Mouse (Mus musculus) heart, postnatal 0 days (tissue): ENCODE data around the gene Cldn10. TPM values are rescaled to one million over a fixed set of nuclear protein-coding genes. Genes with fewer than 3 reads are reported as not detected.

ENCODE experiments used
- ATAC-seq: fragments of 200-750 bp; cut with Nextera tagmentation; 2 replicates; pipeline ENCODE4 v1.8.0; 2017; ENCODE audit warnings: low read depth, moderate number of reproducible peaks, moderate library complexity; ENCODE audit not compliant: insufficient read depth
- DNase-seq: peaks from one replicate; pipeline ENCODE4 v3.0.0-alpha.2; 2016; ENCODE audit warnings: low spot score
- H3K27ac ChIP-seq: fragments of 300-500 bp; sonication (generic); 2 replicates; pipeline ENCODE4 v1.5.1; 2014; ENCODE audit warnings: low read depth, mild to moderate bottlenecking
- H3K27me3 ChIP-seq: fragments of 300-500 bp; sonication (generic); 2 replicates; pipeline ENCODE4 v1.6.1; 2014; ENCODE audit warnings: low read length, mixed read lengths; ENCODE audit not compliant: control insufficient read depth, insufficient read depth
- H3K36me3 ChIP-seq: fragments of 300-500 bp; sonication (generic); replicated peaks from 2 replicates; pipeline ENCODE4 v1.6.1; 2014; ENCODE audit warnings: low read length, mixed read lengths; ENCODE audit not compliant: control insufficient read depth, insufficient read depth
- H3K4me1 ChIP-seq: fragments of 300-500 bp; sonication (generic); 2 replicates; pipeline ENCODE4 v1.6.1; 2014; ENCODE audit warnings: antibody characterized with exemption; ENCODE audit not compliant: control insufficient read depth, insufficient read depth
- H3K4me2 ChIP-seq: fragments of 300-500 bp; sonication (generic); 2 replicates; pipeline ENCODE4 v1.6.1; 2014; ENCODE audit warnings: low read depth, mild to moderate bottlenecking, low read length, moderate library complexity
- H3K4me3 ChIP-seq: fragments of 300-500 bp; sonication (generic); 2 replicates; pipeline ENCODE4 v1.5.1; 2014; ENCODE audit warnings: low read depth, low read length
- H3K9ac ChIP-seq: fragments of 300-500 bp; sonication (generic); replicated peaks from 2 replicates; pipeline ENCODE4 v1.6.1; 2014; ENCODE audit warnings: low read depth, low read length, mixed read lengths
- H3K9me3 ChIP-seq: fragments of 300-500 bp; sonication (generic); replicated peaks from 2 replicates; pipeline ENCODE4 v1.6.1; 2016; ENCODE audit warnings: low read length; ENCODE audit not compliant: control insufficient read depth
- CTCF ChIP-seq: IDR thresholded peaks from 2 replicates; pipeline ENCODE4 v1.5.1; 2016; ENCODE audit warnings: antibody characterized with exemption, control low read depth, low read depth
- EP300 ChIP-seq: IDR thresholded peaks from 2 replicates; pipeline ENCODE4 v1.6.1; 2016; ENCODE audit warnings: antibody characterized with exemption, low read depth
- WGBS: fragments of 180-500 bp; shearing (Covaris S2); extraction: QIAGEN DNeasy Blood & Tissue Kit; methylation state at CpG from one replicate; pipeline ENCODE4 v1.1.7; 2014; 5-methylcytosine and 5-hydroxymethylcytosine counted together
- polyA plus RNA-seq: library from polyadenylated mRNA; unstranded; fragments of >200 nt; fragmentation: Nextera tagmentation; extraction: Ambion mirVana; gene quantifications from 2 replicates; pipeline ENCODE4 v1.2.1, GENCODE M21; 2015
- total RNA-seq: library from RNA; depleted of rRNA; stranded (reverse); fragments of >200 nt; gene quantifications from 2 replicates; pipeline ENCODE4 v1.2.3, GENCODE M21; 2014; ENCODE audit warnings: low replicate concordance

The Cldn10 gene
- total and polyA plus RNA-seq, 2 experiments from 2014 or later, result 0.15 to 1.7 TPM

GRCm38 (mm10) chr14:118827283-118827904, 39.7 kb downstream of the Cldn10 start:
- no peak overlapping the region for H3K4me2 ChIP-seq
- H3K9me3 ChIP-seq, result no peaks in the 10 kb centered on the region
- no peak overlapping the region for H3K4me3 ChIP-seq
- 44% methylated on average over 7 of the region's 7 CpGs for WGBS
- H3K36me3 ChIP-seq, result no peaks in the 10 kb centered on the region
- H3K27ac ChIP-seq, result no peak overlapping the region
- ATAC-seq (no peak), DNase-seq (no peak)
- H3K4me1 ChIP-seq, result no peaks in the 10 kb centered on the region
- H3K9ac ChIP-seq, result no peak overlapping the region
- H3K27me3 ChIP-seq, result no peaks in the 10 kb centered on the region
- TF ChIP-seq CTCF, result no peak
- no peak for TF ChIP-seq EP300

- H3K27ac ChIP-seq, result no peak overlapping the region
- WGBS, result 87% methylated on average over 11 of the region's 11 CpGs
- H3K27me3 ChIP-seq, result no peaks in the 10 kb centered on the region
- DNase-seq, result no peak
- H3K4me2 ChIP-seq, result no peak overlapping the region
- H3K9ac ChIP-seq, result no peak overlapping the region
- TF ChIP-seq EP300, result no peak
- no peak for TF ChIP-seq CTCF
- no peaks in the 10 kb centered on the region for H3K4me1 ChIP-seq
- no peak for ATAC-seq
- no peaks in the 10 kb centered on the region for H3K9me3 ChIP-seq
- no peaks in the 10 kb centered on the region for H3K36me3 ChIP-seq
- H3K4me3 ChIP-seq, result no peak overlapping the region
These were observed 41.8 kb downstream of the Cldn10 start for GRCm38 (mm10) chr14:118829331-118830095.

DNA sequence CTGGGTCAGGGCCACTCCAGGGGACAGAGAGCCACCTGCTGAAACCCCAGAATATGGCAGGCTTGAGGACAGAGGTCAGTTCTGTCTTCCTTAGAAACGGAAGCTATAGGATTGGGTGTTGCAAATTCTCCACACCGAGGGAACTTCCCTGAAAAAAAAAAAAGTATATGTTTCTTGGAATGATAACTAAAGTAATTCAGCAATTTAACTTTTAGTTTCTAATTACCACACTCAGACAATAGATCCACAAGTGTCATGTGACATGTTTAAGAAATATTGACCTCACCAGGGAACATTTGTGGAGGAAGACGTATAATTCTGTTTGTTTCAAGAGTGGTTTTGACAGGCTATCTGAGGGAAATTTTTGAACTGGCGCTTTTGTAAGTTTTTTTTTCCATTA, 43.9 kb downstream of the Cldn10 start:
- DNase-seq (no peak), ATAC-seq (no peak)
- no peak overlapping the region for H3K27ac ChIP-seq
- no peaks in the 10 kb centered on the region for H3K36me3 ChIP-seq
- H3K4me2 ChIP-seq, result no peak overlapping the region
- no peak for TF ChIP-seq CTCF
- TF ChIP-seq EP300, result no peak
- H3K9me3 ChIP-seq, result no peaks in the 10 kb centered on the region
- no peaks in the 10 kb centered on the region for H3K27me3 ChIP-seq
- no peak overlapping the region for H3K9ac ChIP-seq
- 71% methylated on average over 4 of the region's 4 CpGs for WGBS
- no peak overlapping the region for H3K4me3 ChIP-seq
- no peaks in the 10 kb centered on the region for H3K4me1 ChIP-seq

DNA sequence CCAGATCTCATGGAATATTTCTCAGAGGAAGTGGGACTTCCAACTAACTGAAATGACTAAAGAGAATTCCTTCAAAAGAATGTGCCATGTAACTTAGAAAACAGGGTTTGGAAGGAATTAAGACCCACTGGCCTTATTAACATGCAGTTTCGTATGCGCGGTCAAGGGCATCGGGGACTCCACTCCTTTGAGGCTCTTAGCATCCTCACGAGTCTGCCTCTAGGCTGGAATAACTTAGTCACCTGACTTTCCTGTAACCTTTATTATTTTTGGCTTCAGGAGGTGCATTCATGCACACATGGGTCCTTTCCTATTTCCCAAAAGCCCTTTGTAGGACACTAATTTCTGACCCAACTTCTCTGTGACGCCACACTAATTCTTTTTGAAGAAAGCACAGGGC, 45.5 kb downstream of the Cldn10 start:
- no peaks in the 10 kb centered on the region for H3K27me3 ChIP-seq
- H3K36me3 ChIP-seq, result no peaks in the 10 kb centered on the region
- WGBS, result 77% methylated on average over 6 of the region's 6 CpGs
- H3K4me1 ChIP-seq, result no peaks in the 10 kb centered on the region
- DNase-seq, result no peak
- H3K4me2 ChIP-seq, result no peak overlapping the region
- H3K4me3 ChIP-seq, result no peak overlapping the region
- no peak for ATAC-seq
- TF ChIP-seq CTCF (no peak), EP300 (no peak)
- no peak overlapping the region for H3K9ac ChIP-seq
- no peaks in the 10 kb centered on the region for H3K9me3 ChIP-seq
- no peak overlapping the region for H3K27ac ChIP-seq

DNA sequence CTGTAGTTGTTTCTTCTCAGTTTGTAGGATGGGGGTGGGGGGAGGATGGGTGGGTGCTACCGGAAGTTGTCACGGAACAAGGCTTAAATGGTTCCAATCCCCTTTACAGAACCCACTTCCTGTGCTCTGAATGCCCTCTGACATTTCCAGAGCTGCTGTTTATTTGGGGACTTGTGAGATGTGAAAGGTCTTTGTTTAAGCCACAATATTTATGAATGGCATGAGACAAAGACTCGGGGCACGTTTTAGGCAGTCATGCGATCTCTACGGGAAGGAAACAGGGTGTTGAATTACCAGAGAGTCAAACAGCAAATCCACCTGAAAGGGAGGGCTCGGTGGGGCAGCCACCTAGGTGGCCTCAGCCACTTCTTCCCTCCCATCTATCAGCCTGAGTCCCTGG, 46.6 kb downstream of the Cldn10 start:
- Histone ChIP-seq H3K36me3 (no peaks in the 10 kb centered on the region), H3K27me3 (no peaks in the 10 kb centered on the region), H3K9ac (no peak overlapping the region), H3K4me3 (no peak overlapping the region), H3K9me3 (no peaks in the 10 kb centered on the region), H3K4me2 (no peak overlapping the region), H3K4me1 (no peaks in the 10 kb centered on the region), H3K27ac (no peak overlapping the region; the same call in 1 of the 2 replicates)
- TF ChIP-seq EP300 (no peak), CTCF (no peak)
- WGBS, result 36% methylated on average over 7 of the region's 7 CpGs
- DNase-seq, result no peak
- ATAC-seq, result no peak
